Mouse (Mus musculus) kidney, adult 11 months (tissue): Measurements from ENCODE around the gene Ctnnbl1.
A peak's percentile ranks its signal among the peaks of the same experiment; 100 is the strongest.

Experiments used
- DNase-seq: peaks from one replicate; pipeline ENCODE4 v3.0.0; 2022

Gene Ctnnbl1

GRCm38 (mm10) chr2:157736854-157737850 lies at the start of gene Ctnnbl1:
Ctnnbl1 (plus strand) TSS chr2:157737401.
- peak; percentile 99 for DNase-seq

GRCm38 (mm10) chr2:157687506-157687905 lies 49.7 kb upstream of the Ctnnbl1 start:
- DNase-seq: no peak

GRCm38 (mm10) chr2:157691266-157692105 lies 45.7 kb upstream of the Ctnnbl1 start:
- no peak for DNase-seq

- DNase-seq: no peak
Measured at GRCm38 (mm10) chr2:157692365-157692932, 44.8 kb upstream of the Ctnnbl1 start.

- DNase-seq: no peak
Measured at GRCm38 (mm10) chr2:157693576-157693975, 43.6 kb upstream of the Ctnnbl1 start.

- DNase-seq: peak; percentile 79
Measured at GRCm38 (mm10) chr2:157696297-157696731, 40.9 kb upstream of the Ctnnbl1 start.

GRCm38 (mm10) chr2:157703155-157703554 lies 34.0 kb upstream of the Ctnnbl1 start:
- DNase-seq: no peak

GRCm38 (mm10) chr2:157704991-157705776 lies 32.0 kb upstream of the Ctnnbl1 start:
- peak; percentile 75 for DNase-seq

GRCm38 (mm10) chr2:157705777-157706158 lies 31.4 kb upstream of the Ctnnbl1 start:
- no peak for DNase-seq

- peak; percentile 78 for DNase-seq
Measured at GRCm38 (mm10) chr2:157707191-157707923, 29.8 kb upstream of the Ctnnbl1 start.

- DNase-seq: no peak
Measured at GRCm38 (mm10) chr2:157712677-157713076, 24.5 kb upstream of the Ctnnbl1 start.

- no peak for DNase-seq
Measured at GRCm38 (mm10) chr2:157715586-157716191, 21.5 kb upstream of the Ctnnbl1 start.

GRCm38 (mm10) chr2:157718441-157718840 lies 18.8 kb upstream of the Ctnnbl1 start:
- DNase-seq: no peak

GRCm38 (mm10) chr2:157723883-157724573 lies 13.2 kb upstream of the Ctnnbl1 start:
- DNase-seq: no peak

GRCm38 (mm10) chr2:157724574-157724914 lies 12.7 kb upstream of the Ctnnbl1 start:
- DNase-seq: no peak

- no peak for DNase-seq
Measured at GRCm38 (mm10) chr2:157744619-157745018, 7.4 kb downstream of the Ctnnbl1 start.

- no peak for DNase-seq
Measured at GRCm38 (mm10) chr2:157745735-157746134, 8.5 kb downstream of the Ctnnbl1 start.

GRCm38 (mm10) chr2:157746558-157746957 lies 9.4 kb downstream of the Ctnnbl1 start:
- DNase-seq: no peak

GRCm38 (mm10) chr2:157747989-157748388 lies 10.8 kb downstream of the Ctnnbl1 start:
- DNase-seq: no peak

GRCm38 (mm10) chr2:157750481-157750880 lies 13.3 kb downstream of the Ctnnbl1 start:
- no peak for DNase-seq
